Mouse (Mus musculus): ENCODE results near the gene Fli1. TPM values are rescaled to one million over a fixed set of nuclear protein-coding genes. Genes with fewer than 3 reads are reported as not detected.

Fli1 gene
- polyA plus RNA-seq, 1 experiment from 2014 or later, result 24.4 TPM

DNA sequence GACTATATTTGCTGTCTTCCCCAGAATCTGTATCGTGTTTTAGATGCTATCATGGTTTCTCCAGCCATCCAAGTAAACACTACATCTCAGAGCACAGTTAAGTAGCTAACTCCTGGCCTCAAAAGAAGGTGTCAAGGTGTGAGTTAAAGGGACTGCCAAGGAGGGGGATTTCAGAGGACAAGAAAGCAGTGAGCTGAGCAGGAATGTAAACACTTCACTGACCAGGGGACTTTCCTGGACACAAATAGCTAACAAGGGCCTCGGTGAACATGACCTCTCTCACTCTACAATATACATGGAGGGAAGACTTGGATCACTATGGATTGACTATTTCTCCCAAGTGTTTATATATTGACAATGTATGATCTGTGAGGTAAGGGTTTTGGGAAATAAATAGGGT lies 49.9 kb downstream of the Fli1 start:
- H3K27me3 ChIP-seq, result no peaks in the 10 kb centered on the region
- H3K4me1 ChIP-seq, result peaks cover 14% of the 10 kb centered on the region; the same call in 1 of the 2 replicates
- ATAC-seq (ENCODE audit: low FRiP score), result no peak
- no peak overlapping the region for H3K4me3 ChIP-seq
- H3K4me2 ChIP-seq (replicated peaks), result no peak overlapping the region
- no peak overlapping the region for H3K9ac ChIP-seq
- H3K36me3 ChIP-seq, result no peaks in the 10 kb centered on the region
- 75% methylated on average over 2 of the region's 2 CpGs for WGBS
- H3K27ac ChIP-seq, result no peak overlapping the region
- H3K9me3 ChIP-seq (replicated peaks), result no peaks in the 10 kb centered on the region

- Histone ChIP-seq H3K36me3 (no peaks in the 10 kb centered on the region), H3K9me3 (replicated peaks) (no peaks in the 10 kb centered on the region), H3K27ac (no peak overlapping the region), H3K4me1 (peaks cover 14% of the 10 kb centered on the region; the same call in 1 of the 2 replicates), H3K4me2 (replicated peaks) (no peak overlapping the region), H3K9ac (no peak overlapping the region), H3K27me3 (no peaks in the 10 kb centered on the region), H3K4me3 (no peak overlapping the region)
- no peak for ATAC-seq (ENCODE audit: low FRiP score)
- WGBS, result 84% methylated on average over 2 of the region's 2 CpGs
Measured at GRCm38 (mm10) chr9:32491484-32491883, 51.2 kb downstream of the Fli1 start.

DNA sequence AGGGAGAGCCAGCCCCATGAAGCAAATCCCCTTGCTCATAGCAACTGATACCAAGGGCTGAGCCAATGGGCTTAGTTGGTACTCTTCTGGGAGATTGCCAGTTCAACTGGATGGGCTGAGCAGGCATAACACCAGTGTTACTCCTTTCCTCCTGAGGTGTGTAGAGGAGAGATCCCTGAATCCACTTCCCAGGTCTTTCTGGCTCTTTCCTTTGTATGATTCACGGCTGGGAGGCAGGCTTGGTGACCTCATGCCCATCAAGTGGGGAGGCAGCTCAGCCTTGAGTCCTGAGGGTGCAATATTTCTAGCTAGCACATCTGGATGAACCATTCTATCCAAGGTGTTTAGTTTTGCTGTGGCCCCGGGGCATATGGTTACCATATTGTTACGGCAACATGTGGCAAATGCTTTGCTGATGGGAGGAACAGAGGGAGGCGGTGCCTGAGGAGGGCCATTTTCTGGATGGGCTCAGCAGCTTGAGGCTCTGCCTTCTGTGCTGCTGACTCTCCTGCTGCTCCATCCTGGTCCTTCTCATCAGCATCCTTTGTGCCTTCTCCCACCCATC lies 52.8 kb downstream of the Fli1 start:
- no peaks in the 10 kb centered on the region for H3K9me3 ChIP-seq (replicated peaks)
- H3K27me3 ChIP-seq, result no peaks in the 10 kb centered on the region
- 79% methylated on average over 4 of the region's 4 CpGs for WGBS
- peaks cover 6% of the 10 kb centered on the region; the same call in 1 of the 2 replicates for H3K4me1 ChIP-seq
- no peak overlapping the region for H3K9ac ChIP-seq
- H3K4me2 ChIP-seq (replicated peaks), result no peak overlapping the region
- no peak overlapping the region for H3K27ac ChIP-seq
- H3K4me3 ChIP-seq, result no peak overlapping the region
- no peaks in the 10 kb centered on the region for H3K36me3 ChIP-seq
- no peak for ATAC-seq (ENCODE audit: low FRiP score)

DNA sequence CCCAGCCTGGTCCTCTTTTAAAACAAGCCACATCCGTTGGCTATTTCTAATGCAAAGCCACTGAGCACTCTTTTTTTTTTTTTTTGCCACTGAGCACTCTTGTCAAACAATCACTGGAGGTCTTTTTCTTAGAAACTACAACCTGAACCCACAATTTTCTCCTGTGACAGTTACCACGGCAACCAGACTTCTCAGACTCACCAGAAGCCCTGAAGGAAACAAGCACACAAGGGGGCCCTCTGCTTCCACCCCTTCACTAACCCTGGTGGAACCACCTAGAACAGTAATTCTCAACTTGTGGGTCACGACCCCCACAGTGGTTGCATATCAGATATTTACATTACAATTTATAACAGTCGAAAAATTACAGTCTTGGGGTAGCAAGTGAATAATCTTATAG lies 53.3 kb downstream of the Fli1 start:
- no peaks in the 10 kb centered on the region for H3K9me3 ChIP-seq (replicated peaks)
- no peaks in the 10 kb centered on the region for H3K27me3 ChIP-seq
- H3K9ac ChIP-seq, result no peak overlapping the region
- H3K36me3 ChIP-seq, result no peaks in the 10 kb centered on the region
- ATAC-seq (ENCODE audit: low FRiP score), result no peak
- WGBS, result 64% methylated on average over 4 of the region's 4 CpGs
- 0 out of 2 replicates have a peak, but pooled peaks cover 2% of the 10 kb centered on the region for H3K4me1 ChIP-seq
- H3K27ac ChIP-seq, result no peak overlapping the region
- no peak overlapping the region for H3K4me2 ChIP-seq (replicated peaks)
- no peak overlapping the region for H3K4me3 ChIP-seq

- Histone ChIP-seq H3K4me1 (0 out of 2 replicates have a peak, but pooled peaks cover 2% of the 10 kb centered on the region), H3K9ac (no peak overlapping the region), H3K4me2 (replicated peaks) (no peak overlapping the region), H3K4me3 (no peak overlapping the region), H3K9me3 (replicated peaks) (no peaks in the 10 kb centered on the region), H3K27me3 (no peaks in the 10 kb centered on the region), H3K36me3 (no peaks in the 10 kb centered on the region), H3K27ac (no peak overlapping the region)
- ATAC-seq (ENCODE audit: low FRiP score), result no peak
Measured at GRCm38 (mm10) chr9:32488627-32489026, 54.0 kb downstream of the Fli1 start.

- Histone ChIP-seq H3K36me3 (no peaks in the 10 kb centered on the region), H3K27me3 (no peaks in the 10 kb centered on the region), H3K27ac (no peak overlapping the region), H3K4me2 (replicated peaks) (no peak overlapping the region), H3K4me1 (0 out of 2 replicates have a peak, but pooled peaks cover 2% of the 10 kb centered on the region), H3K4me3 (no peak overlapping the region), H3K9me3 (replicated peaks) (no peaks in the 10 kb centered on the region), H3K9ac (no peak overlapping the region)
- ATAC-seq (ENCODE audit: low FRiP score), result no peak
- WGBS, result 94% methylated on average over 5 of the region's 5 CpGs
Measured at GRCm38 (mm10) chr9:32487823-32488222, 54.8 kb downstream of the Fli1 start.

DNA sequence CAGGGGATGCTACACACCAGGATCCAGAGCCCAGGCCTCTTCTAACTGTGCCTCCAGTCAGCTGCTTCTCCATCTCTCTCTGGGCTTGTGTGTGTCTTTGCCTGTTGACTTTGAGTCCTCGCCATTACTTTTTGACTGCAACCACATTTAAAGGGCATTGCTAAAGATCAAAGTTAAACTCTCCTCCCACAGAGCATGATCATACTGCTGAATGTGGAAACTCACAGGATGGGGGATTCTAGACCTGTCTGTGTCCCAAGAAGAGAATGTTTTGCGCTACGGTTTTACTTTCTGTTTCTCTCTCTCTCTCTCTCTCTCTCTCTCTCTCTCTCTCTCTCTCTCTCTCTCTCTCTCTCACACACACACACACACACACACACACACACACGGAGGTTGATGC lies 55.3 kb downstream of the Fli1 start:
- Histone ChIP-seq H3K36me3 (no peaks in the 10 kb centered on the region), H3K9me3 (replicated peaks) (no peaks in the 10 kb centered on the region), H3K4me2 (replicated peaks) (no peak overlapping the region), H3K4me1 (0 out of 2 replicates have a peak, but pooled peaks cover 2% of the 10 kb centered on the region), H3K27ac (no peak overlapping the region), H3K27me3 (no peaks in the 10 kb centered on the region), H3K9ac (no peak overlapping the region), H3K4me3 (no peak overlapping the region)
- no peak for ATAC-seq (ENCODE audit: low FRiP score)
- WGBS, result 94% methylated on average over 4 of the region's 4 CpGs

DNA sequence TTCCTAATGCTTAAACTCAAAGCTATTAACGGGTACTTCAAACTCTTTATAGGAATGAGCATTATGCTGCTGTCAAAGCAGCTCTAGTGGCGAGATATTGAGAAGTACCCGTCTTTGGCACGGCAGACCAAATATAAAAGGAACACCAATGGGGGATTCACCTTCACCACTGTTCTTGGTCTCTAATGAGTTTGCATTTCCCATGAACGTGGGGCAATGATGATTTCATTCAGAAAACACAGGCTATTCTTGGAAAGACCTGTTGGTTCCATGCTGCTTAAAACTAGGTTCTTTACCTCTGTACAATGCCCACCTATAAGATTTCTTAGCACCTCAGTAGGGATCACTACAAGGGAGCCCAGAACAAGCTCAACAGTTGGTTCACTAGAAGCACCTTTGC lies 62.2 kb downstream of the Fli1 start:
- ATAC-seq (ENCODE audit: low FRiP score), result no peak
- no peaks in the 10 kb centered on the region for H3K36me3 ChIP-seq
- no peak overlapping the region for H3K27ac ChIP-seq

GRCm38 (mm10) chr9:32478799-32479198 lies 63.9 kb downstream of the Fli1 start:
- no peak overlapping the region for H3K27ac ChIP-seq
- no peak for ATAC-seq (ENCODE audit: low FRiP score)
- H3K4me2 ChIP-seq (replicated peaks), result no peak overlapping the region

More for the DNA sequence above, 62.2 kb downstream of the Fli1 start:
- Histone ChIP-seq H3K4me1 (peaks cover 10% of the 10 kb centered on the region), H3K27me3 (no peaks in the 10 kb centered on the region), H3K9ac (no peak overlapping the region), H3K4me2 (replicated peaks) (no peak overlapping the region), H3K4me3 (no peak overlapping the region), H3K9me3 (replicated peaks) (no peaks in the 10 kb centered on the region)
- 85% methylated on average over 5 of the region's 5 CpGs for WGBS

GRCm38 (mm10) chr9:32478087-32478486 lies 64.6 kb downstream of the Fli1 start:
- H3K4me2 ChIP-seq (replicated peaks), result no peak overlapping the region
- H3K4me1 ChIP-seq, result peaks cover 10% of the 10 kb centered on the region
- H3K27me3 ChIP-seq, result no peaks in the 10 kb centered on the region
- WGBS, result 29% methylated on average over 2 of the region's 2 CpGs
- no peak overlapping the region for H3K4me3 ChIP-seq
- H3K36me3 ChIP-seq, result no peaks in the 10 kb centered on the region
- no peaks in the 10 kb centered on the region for H3K9me3 ChIP-seq (replicated peaks)
- no peak overlapping the region for H3K9ac ChIP-seq
- H3K27ac ChIP-seq, result no peak overlapping the region
- ATAC-seq (ENCODE audit: low FRiP score), result no peak

More at GRCm38 (mm10) chr9:32478799-32479198, 63.9 kb downstream of the Fli1 start:
- Histone ChIP-seq H3K27me3 (no peaks in the 10 kb centered on the region), H3K9ac (no peak overlapping the region), H3K36me3 (no peaks in the 10 kb centered on the region), H3K4me1 (peaks cover 10% of the 10 kb centered on the region), H3K4me3 (no peak overlapping the region), H3K9me3 (replicated peaks) (no peaks in the 10 kb centered on the region)
- WGBS, result 61% methylated on average over 3 of the region's 3 CpGs

DNA sequence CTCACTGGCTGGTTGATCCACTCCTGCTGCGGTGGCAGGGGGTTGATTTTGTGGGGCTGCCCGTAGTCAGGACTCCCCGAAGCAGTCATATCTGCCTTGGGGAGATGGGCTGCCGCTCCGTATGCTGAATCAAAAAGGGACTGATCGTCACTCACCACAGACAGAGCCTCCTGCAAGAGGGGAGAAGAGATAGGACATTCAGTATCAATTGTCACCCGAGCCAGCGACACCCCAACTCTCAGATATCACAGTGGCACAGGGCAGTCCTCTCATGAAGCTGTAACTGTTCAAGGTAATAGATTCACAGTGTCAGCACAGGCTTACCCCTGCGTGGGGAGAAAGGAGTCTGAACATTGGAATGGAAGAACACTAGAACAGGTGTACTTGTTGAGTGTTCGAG lies 66.1 kb downstream of the Fli1 start:
- H3K4me2 ChIP-seq (replicated peaks), result no peak overlapping the region
- no peaks in the 10 kb centered on the region for H3K9me3 ChIP-seq (replicated peaks)
- no peaks in the 10 kb centered on the region for H3K27me3 ChIP-seq
- peaks cover 10% of the 10 kb centered on the region for H3K4me1 ChIP-seq
- H3K9ac ChIP-seq, result no peak overlapping the region
- ATAC-seq (ENCODE audit: low FRiP score), result no peak
- H3K36me3 ChIP-seq, result no peaks in the 10 kb centered on the region
- H3K4me3 ChIP-seq, result no peak overlapping the region
- no peak overlapping the region for H3K27ac ChIP-seq
- 90% methylated on average over 10 of the region's 10 CpGs for WGBS

DNA sequence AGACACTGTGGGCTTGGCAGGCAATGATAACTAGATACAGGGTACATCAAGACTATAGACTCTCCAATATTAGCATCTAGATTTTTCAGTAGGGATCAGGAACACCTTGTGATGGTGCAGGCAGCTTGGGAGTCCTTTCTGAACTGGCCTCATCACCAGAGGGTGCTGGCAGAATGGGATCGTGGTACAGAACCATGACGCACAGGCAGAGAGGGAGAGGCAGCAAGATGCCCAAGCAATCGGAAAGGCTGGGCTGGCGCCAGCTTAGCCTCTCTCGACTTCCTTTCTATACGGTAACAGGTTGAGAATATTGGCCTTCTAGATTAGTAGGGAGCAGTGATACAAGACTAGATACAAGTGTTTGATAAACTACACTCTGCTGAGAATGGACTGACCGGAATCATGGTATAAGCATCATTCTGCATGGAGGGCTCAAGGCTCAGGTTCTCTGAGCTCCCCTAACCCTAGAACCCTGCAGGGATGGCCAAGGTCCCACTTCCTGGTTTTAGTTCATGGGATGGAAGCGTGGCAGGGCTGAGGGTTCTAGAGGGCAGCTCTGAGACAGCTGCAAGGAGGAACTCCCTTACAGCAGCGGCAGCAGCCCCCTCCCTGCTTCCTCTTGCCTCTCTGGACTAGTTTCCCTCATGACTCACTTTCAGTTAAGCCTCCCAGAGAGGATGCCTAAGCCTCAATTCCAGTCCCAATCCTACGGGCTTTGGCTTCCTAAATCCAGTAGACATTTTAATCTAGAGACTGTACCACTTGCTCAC lies 67.9 kb downstream of the Fli1 start:
- H3K27ac ChIP-seq, result no peak overlapping the region
- H3K9me3 ChIP-seq (replicated peaks), result no peaks in the 10 kb centered on the region
- no peak overlapping the region for H3K9ac ChIP-seq
- H3K36me3 ChIP-seq, result no peaks in the 10 kb centered on the region
- WGBS, result 91% methylated on average over 10 of the region's 10 CpGs
- H3K27me3 ChIP-seq, result no peaks in the 10 kb centered on the region
- no peak overlapping the region for H3K4me3 ChIP-seq
- no peak for ATAC-seq (ENCODE audit: low FRiP score)
- H3K4me1 ChIP-seq, result peaks cover 10% of the 10 kb centered on the region
- no peak overlapping the region for H3K4me2 ChIP-seq (replicated peaks)

DNA sequence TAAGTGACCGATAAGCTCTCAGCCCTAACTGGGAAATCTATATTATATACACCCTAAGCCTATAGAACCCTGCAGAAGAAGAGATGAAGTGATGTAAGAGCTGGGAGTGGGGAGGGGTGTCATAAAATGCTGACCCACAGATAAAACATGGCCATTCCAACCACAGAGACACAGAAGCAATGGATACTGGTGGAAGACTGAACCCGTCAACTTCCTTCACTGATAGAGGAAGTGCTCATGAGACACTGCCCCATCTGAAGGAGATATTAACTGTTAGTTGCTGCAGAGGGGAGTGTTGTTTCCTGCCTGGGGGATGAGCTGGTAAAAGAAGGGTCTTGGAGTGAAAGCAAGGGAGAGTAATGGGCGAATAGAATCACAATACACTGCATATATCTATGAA lies 70.3 kb downstream of the Fli1 start:
- ATAC-seq (ENCODE audit: low FRiP score), result no peak
- Histone ChIP-seq H3K27me3 (no peaks in the 10 kb centered on the region), H3K4me1 (no peaks in the 10 kb centered on the region), H3K9me3 (replicated peaks) (no peaks in the 10 kb centered on the region), H3K36me3 (no peaks in the 10 kb centered on the region), H3K4me3 (no peak overlapping the region), H3K4me2 (replicated peaks) (no peak overlapping the region), H3K27ac (no peak overlapping the region), H3K9ac (no peak overlapping the region)
- WGBS, result 92% methylated on average over 3 of the region's 3 CpGs

All from hindbrain, embryonic 12.5 days (tissue).